Mouse (Mus musculus) cortical plate, adult 2 months (tissue): Measurements from ENCODE around the gene 2310011J03Rik.

Experiments
- CTCF ChIP-seq: fragments of 200-500 bp; IDR thresholded peaks from 2 replicates; pipeline ENCODE4 v1.5.1; 2011; ENCODE audit warnings: mild to moderate bottlenecking, control low read depth, low read length; ENCODE audit not compliant: insufficient read depth; ENCODE audit errors: extremely low read depth
- POLR2A ChIP-seq: fragments of 200-500 bp; IDR thresholded peaks from 2 replicates; pipeline ENCODE4 v1.6.1; 2011; ENCODE audit warnings: mild to moderate bottlenecking, low read length, control low read depth; ENCODE audit not compliant: insufficient read depth; ENCODE audit errors: extremely low read depth

- TF ChIP-seq POLR2A (no peak), CTCF (no peak)
Observed at GRCm38 (mm10) chr10:80345122-80345521, 24.8 kb upstream of the 2310011J03Rik start.
